In genomic region chr8:39316234-39316568, GRCm38 (mm10) we compare ENCODE assay signal across 19 mouse cellular contexts.
DNase-seq lines count a peak whose midpoint lies in the region; ATAC-seq and TF ChIP-seq lines count a peak whose summit lies in the region.
"Had no signal": no experiment of that assay in that cellular context is flagged by ENCODE, and none has a peak within 500 bp of the region (broad histone marks: within the 10 kb centered on the region; RNA-seq: fewer than 3 reads in every experiment).

No protein-coding gene starts in this region.

- intact Hi-C loops in left cerebral cortex, adult 2 months (cut with DNase I) = loop anchor here (5.0 kb wide), 2 partner anchors 111 to 271 kb away; no protein-coding TSS in a partner anchor

- no peak for DNase-seq in left cerebral cortex, adult 2 months (ENCODE audit: extremely low spot score in 1 of 2, low spot score in 2 of 2)
- DNase-seq in left cerebral cortex, adult 11 months (ENCODE audit: low spot score) = no peak
- peak; percentile 6 for DNase-seq in mesoderm, embryonic 11.5 days (ENCODE audit: low read depth, low spot score)
- no peak for DNase-seq in right cerebral cortex, adult 18-20 months
- DNase-seq: adrenal gland, adult 2 months; adrenal gland, postnatal 10 days; adrenal gland, postnatal 25 days; embryo, embryonic 11 days; forebrain, postnatal 0 days had no signal

- H3K9me3 ChIP-seq in midbrain, embryonic 12.5 days = no peaks in the 10 kb centered on the region
- no peaks in the 10 kb centered on the region for H3K9me3 ChIP-seq in midbrain, embryonic 15.5 days
- H3K9me3 ChIP-seq in limb, embryonic 13.5 days = no peaks in the 10 kb centered on the region
- H3K9me3 ChIP-seq in hindbrain, embryonic 16.5 days (ENCODE audit: control insufficient read depth, low read length) = no peaks in the 10 kb centered on the region
- H3K9me3 ChIP-seq: embryonic facial prominence, embryonic 13.5 days; embryonic facial prominence, embryonic 15.5 days; forebrain, embryonic 10.5 days; forebrain, embryonic 13.5 days; forebrain, embryonic 15.5 days had no signal

- WGBS in midbrain, embryonic 12.5 days = 80% methylated on average over 4 of the region's 4 CpGs
- WGBS in midbrain, embryonic 15.5 days = 59% methylated on average over 4 of the region's 4 CpGs
- 23% methylated on average over 4 of the region's 4 CpGs for WGBS in limb, embryonic 13.5 days
- WGBS in hindbrain, embryonic 16.5 days = 58% methylated on average over 4 of the region's 4 CpGs

- peak overlapping the region; percentile 68 for H3K27ac ChIP-seq in left cerebral cortex, adult 2 months
- H3K27ac ChIP-seq in midbrain, embryonic 12.5 days (replicated peaks) = no peak overlapping the region
- no peak overlapping the region for H3K27ac ChIP-seq in midbrain, embryonic 15.5 days
- H3K27ac ChIP-seq in limb, embryonic 13.5 days = no peak overlapping the region
- H3K27ac ChIP-seq in hindbrain, embryonic 16.5 days (ENCODE audit: low read depth, low read length) = no peak overlapping the region
- H3K27ac ChIP-seq: embryonic facial prominence, embryonic 13.5 days; embryonic facial prominence, embryonic 15.5 days; forebrain, embryonic 10.5 days; forebrain, embryonic 13.5 days; forebrain, embryonic 15.5 days had no signal

- no peaks in the 10 kb centered on the region for H3K27me3 ChIP-seq in midbrain, embryonic 12.5 days
- H3K27me3 ChIP-seq in midbrain, embryonic 15.5 days (replicated peaks) = no peaks in the 10 kb centered on the region
- H3K27me3 ChIP-seq in limb, embryonic 13.5 days = no peaks in the 10 kb centered on the region
- H3K27me3 ChIP-seq in hindbrain, embryonic 16.5 days (replicated peaks; ENCODE audit: control insufficient read depth, insufficient read depth, low read length) = no peaks in the 10 kb centered on the region
- H3K27me3 ChIP-seq: embryonic facial prominence, embryonic 13.5 days; embryonic facial prominence, embryonic 15.5 days; forebrain, embryonic 13.5 days; forebrain, embryonic 15.5 days had no signal

- H3K4me3 ChIP-seq in left cerebral cortex, adult 2 months = no peak overlapping the region
- no peak overlapping the region for H3K4me3 ChIP-seq in midbrain, embryonic 12.5 days
- H3K4me3 ChIP-seq in midbrain, embryonic 15.5 days = no peak overlapping the region
- H3K4me3 ChIP-seq in limb, embryonic 13.5 days = no peak overlapping the region
- no peak overlapping the region for H3K4me3 ChIP-seq in hindbrain, embryonic 16.5 days (ENCODE audit: low read length)
- H3K4me3 ChIP-seq: embryonic facial prominence, embryonic 13.5 days; embryonic facial prominence, embryonic 15.5 days; erythroblast, embryonic 14.5 days; forebrain, embryonic 10.5 days; forebrain, embryonic 13.5 days; forebrain, embryonic 15.5 days had no signal

- H3K9ac ChIP-seq in midbrain, embryonic 12.5 days (replicated peaks) = no peak overlapping the region
- no peak overlapping the region for H3K9ac ChIP-seq in midbrain, embryonic 15.5 days
- H3K9ac ChIP-seq in limb, embryonic 13.5 days = no peak overlapping the region
- H3K9ac ChIP-seq in hindbrain, embryonic 16.5 days (ENCODE audit: low read depth, low read length) = no peak overlapping the region
- H3K9ac ChIP-seq: embryonic facial prominence, embryonic 13.5 days; embryonic facial prominence, embryonic 15.5 days; forebrain, embryonic 13.5 days; forebrain, embryonic 15.5 days; forebrain, postnatal 0 days had no signal

- H3K4me2 ChIP-seq in midbrain, embryonic 12.5 days (replicated peaks) = no peak overlapping the region
- no peak overlapping the region for H3K4me2 ChIP-seq in midbrain, embryonic 15.5 days
- H3K4me2 ChIP-seq in limb, embryonic 13.5 days (replicated peaks) = 0 out of 2 replicates have a peak overlapping the region, but pooled peaks have one; percentile 17
- no peak overlapping the region for H3K4me2 ChIP-seq in hindbrain, embryonic 16.5 days (ENCODE audit: low read length)
- H3K4me2 ChIP-seq: embryonic facial prominence, embryonic 13.5 days; embryonic facial prominence, embryonic 15.5 days; forebrain, embryonic 13.5 days; forebrain, embryonic 15.5 days had no signal

- TF ChIP-seq CTCF in left cerebral cortex, adult 2 months (IDR thresholded peaks at IDR 0.05) = no peak

- H3K4me1 ChIP-seq in midbrain, embryonic 12.5 days = no peaks in the 10 kb centered on the region
- no peaks in the 10 kb centered on the region for H3K4me1 ChIP-seq in midbrain, embryonic 15.5 days
- peaks cover 13% of the 10 kb centered on the region for H3K4me1 ChIP-seq in limb, embryonic 13.5 days
- H3K4me1 ChIP-seq in hindbrain, embryonic 16.5 days (ENCODE audit: control insufficient read depth, insufficient read depth, low read depth, low read length) = no peaks in the 10 kb centered on the region
- H3K4me1 ChIP-seq: embryonic facial prominence, embryonic 15.5 days; forebrain, embryonic 10.5 days; forebrain, embryonic 13.5 days; forebrain, embryonic 15.5 days had no signal

- 0 out of 2 replicates have a peak, but pooled peaks have one; percentile 23 for ATAC-seq in midbrain, embryonic 12.5 days (ENCODE audit: low FRiP score, low read depth)
- ATAC-seq in midbrain, embryonic 15.5 days (replicated peaks) = no peak
- ATAC-seq in limb, embryonic 13.5 days (ENCODE audit: low FRiP score, low read depth) = peak; percentile 66; the same call in 1 of the 2 replicates
- ATAC-seq in hindbrain, embryonic 16.5 days = no peak
- ATAC-seq: forebrain, embryonic 13.5 days; forebrain, embryonic 15.5 days; forebrain, postnatal 0 days had no signal

- H3K36me3 ChIP-seq in midbrain, embryonic 12.5 days = no peaks in the 10 kb centered on the region
- H3K36me3 ChIP-seq in midbrain, embryonic 15.5 days (replicated peaks) = no peaks in the 10 kb centered on the region
- no peaks in the 10 kb centered on the region for H3K36me3 ChIP-seq in limb, embryonic 13.5 days
- H3K36me3 ChIP-seq in hindbrain, embryonic 16.5 days (ENCODE audit: control insufficient read depth, insufficient read depth, low read length) = no peaks in the 10 kb centered on the region
- H3K36me3 ChIP-seq: embryonic facial prominence, embryonic 13.5 days; embryonic facial prominence, embryonic 15.5 days; forebrain, embryonic 10.5 days; forebrain, embryonic 15.5 days had no signal

Comparison
In these comparisons a context has a peak if more than half of its experiments do, and no peak if none do; other contexts are left out.
1. ATAC-seq: peak in midbrain, embryonic 12.5 days (single experiment) and limb, embryonic 13.5 days (single experiment); none in midbrain, embryonic 15.5 days (single experiment) and hindbrain, embryonic 16.5 days (single experiment).